Mouse (Mus musculus): ENCODE measurements around the gene Gm20538.

Gm20538 gene

DNA sequence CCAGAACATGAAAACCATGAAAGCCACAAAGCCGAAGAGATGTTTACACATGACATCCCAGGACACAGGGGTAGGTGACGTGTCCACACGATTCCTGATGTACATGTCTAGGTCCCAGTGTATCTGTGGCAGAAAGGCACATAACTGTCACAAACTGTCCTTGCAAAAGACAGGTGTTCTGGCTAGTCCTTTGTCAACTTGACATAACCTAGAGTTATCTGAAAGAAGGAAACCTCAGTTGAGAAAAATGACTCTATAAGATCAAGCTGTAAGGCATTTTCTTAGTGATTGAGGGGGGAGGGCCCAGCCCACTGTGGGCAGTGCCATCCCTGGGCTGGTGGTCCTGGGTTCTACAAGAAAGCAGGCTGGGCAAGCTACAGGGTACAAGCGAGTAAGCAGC, at the start of gene Gm20538:
Gm20538 (minus strand) TSS at position 101 of the 400 bp plus-strand sequence.
- no peak for DNase-seq (ENCODE audit: low spot score in 2 of 2)

DNA sequence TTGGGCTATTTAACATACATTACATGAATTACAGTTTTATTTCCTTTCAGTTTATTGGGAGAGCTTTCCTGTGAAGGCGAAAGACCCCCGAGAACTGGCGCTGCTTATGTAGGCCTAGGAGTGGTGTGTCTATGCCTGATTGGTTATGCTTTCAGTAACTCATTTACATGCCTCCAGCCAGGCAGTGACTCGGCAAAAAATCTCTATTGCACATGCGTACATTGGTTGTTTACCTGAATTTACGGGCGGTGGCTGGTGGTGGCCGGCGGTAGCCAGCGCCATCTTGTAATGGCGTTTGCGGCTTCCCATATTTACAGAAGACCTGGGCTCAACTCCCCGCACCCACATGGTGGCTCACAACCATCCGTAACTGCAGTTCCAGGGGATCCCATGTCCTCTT, 41.5 kb upstream of the Gm20538 start:
- no peak for DNase-seq (ENCODE audit: low spot score in 2 of 2)

DNA sequence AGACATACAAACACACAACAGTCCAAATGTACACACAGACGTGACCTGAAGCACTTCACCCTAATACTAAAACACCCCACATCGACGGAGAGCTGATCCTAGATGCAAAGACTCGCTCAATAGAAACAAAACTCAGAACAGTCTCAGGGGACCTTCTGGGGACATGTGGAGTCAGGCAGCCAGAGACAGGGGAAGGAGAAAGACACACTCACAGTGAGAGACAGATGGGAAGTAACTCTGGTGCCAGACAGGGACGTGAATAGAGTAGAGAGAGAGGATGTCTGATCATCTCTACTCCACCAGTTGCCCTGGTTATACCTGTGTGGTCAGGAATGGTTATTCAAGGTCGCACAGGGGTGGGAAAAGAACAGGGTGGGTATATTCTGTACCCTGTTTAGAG, 39.0 kb upstream of the Gm20538 start:
- no peak for DNase-seq (ENCODE audit: low spot score in 2 of 2)

DNA sequence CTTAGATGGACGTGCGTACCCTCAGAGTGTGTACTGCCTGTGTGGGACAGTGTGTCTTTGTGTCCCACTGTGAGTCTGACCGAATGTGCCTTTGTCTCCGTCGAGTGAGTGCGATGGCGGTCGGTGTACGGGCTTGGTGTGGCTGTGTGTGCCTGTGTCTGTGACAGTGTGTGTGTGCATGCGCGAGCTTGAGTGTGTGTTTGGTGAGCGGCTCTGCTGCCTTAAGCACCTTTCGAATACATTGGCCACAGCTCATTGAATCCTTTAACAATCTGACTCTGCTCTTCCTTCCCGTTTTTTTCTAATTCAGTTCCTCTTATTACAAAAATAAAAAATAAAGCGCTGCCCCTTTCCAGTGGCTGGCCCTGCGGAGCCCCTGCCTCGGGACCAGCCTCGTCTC, 38.4 kb upstream of the Gm20538 start:
- DNase-seq (ENCODE audit: low spot score in 2 of 2) = peak; percentile 37 to 51

DNA sequence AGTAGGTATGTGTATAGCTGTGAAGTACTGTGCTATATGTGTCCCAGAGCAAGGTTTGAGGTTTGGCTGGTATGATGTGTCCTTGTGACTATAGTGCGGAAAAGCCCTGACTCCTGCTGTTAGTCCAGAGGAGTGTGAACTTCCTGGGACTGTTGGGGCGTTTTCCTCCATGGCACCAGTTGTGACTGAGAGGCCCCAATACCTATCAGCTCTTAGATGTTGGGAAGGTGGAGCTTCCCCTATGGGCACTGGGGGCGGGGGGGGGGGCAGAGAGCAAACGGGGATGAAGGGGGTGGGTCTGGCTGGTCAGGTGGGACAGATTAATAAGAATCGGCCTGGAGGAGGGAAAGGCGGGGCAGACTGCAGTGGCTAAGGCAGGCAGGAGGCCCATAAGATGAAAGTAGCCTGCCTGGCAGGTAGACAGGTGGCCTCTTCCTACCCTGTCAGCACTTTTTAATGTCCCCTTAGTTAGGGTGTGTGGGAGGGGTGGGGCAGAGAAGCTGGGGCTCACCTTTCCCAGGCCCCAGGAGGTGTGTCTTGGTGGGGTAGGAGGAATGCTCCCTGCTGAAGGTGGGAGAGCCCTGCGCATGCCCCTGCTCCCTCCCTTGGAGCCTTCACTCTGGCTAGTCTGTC, 37.1 kb upstream of the Gm20538 start:
- no peak for DNase-seq (ENCODE audit: low spot score in 2 of 2)

DNA sequence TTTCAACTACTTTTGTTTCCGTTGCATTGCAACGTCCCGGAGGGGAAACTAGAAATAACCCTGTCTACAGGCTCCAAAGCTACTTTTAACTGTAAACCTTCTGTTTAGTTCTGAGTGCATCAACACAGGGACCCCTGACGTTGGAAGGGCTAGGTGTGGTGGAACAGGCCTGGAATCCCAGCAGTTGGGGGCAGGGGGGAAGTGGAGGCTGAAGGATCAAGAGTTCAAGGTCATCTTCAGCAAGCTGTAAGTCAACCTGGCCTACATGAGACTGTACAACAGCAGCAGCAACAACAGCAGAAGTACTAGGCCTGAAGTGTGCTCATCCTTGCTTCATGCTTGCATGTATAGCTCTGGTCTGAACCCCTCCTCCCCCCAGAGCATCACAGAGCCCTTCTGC, 35.4 kb upstream of the Gm20538 start:
- DNase-seq (ENCODE audit: low spot score in 2 of 2) = no peak

DNA sequence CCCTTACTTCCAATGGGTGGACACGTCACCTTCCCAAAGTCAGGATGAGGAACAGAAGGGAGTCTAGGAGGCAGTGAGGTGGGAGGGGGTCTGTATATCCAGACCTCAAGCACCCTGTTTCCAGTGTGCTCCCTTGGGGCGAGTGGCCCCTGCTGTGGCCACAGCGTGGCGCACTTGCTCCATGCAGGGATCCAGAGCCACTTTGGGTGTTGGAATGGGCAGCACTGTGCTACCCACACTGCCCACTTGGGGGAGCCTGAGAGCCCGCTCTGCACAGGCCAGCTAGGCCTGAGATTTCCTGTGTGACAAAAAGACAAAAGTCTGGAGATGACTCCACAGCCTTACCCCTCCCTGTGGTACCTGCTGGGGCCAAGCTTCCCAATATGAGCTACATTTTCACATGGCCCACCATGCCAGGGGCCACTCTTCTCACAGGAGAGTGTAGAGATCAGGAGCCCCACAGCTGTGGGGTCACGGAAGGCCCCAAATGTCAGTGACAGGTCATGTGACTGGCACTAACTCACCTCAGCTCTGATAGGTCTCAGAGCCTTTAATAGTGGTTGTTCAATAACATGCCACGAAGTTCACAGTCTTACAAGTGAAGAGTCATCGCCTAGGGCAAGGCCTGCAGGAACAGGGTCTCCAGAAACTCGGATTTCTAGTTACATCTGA, 30.1 kb upstream of the Gm20538 start:
- peak; percentile 80 to 81 for DNase-seq (ENCODE audit: low spot score in 2 of 2)

DNA sequence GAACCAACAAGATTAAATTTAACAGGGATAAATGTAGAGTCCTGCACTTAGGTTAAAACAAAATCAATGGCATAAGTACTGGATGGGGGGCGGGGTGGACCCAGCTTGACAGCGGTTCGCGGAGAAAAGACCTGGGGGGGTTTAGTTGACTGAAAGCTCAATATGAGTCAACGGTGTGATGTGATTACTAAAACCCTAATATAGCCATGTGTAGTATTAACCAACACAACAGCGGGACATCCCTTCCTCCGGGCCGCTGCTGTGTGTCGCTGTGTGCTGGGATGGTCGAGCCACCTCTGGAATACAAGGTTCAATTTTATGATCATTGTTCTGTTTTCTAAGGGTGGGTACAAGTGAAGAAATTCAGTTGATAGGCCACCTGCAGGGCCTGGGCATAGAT, 29.5 kb upstream of the Gm20538 start:
- DNase-seq (ENCODE audit: low spot score in 2 of 2) = no peak

DNA sequence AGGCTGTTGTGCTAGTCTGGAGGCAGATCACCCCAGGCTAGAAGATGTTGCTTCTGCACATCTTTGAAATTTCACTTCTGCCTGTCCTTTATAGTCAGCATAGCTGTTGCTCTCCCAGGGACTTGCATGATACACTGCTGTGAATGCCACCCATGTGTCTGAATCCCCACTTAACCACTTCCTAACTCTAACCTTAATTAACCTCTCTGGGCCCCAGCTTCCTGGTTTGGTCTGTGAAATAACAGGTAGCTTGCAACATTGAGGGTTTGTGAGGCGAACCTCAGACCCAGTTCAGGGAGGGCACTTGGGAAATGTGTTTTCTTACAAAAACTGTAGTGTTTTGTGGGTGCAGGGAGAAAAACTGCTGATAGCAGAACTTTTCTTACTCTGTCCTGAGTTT, 25.4 kb upstream of the Gm20538 start:
- peak; percentile 28 to 39 for DNase-seq (ENCODE audit: low spot score in 2 of 2)

DNA sequence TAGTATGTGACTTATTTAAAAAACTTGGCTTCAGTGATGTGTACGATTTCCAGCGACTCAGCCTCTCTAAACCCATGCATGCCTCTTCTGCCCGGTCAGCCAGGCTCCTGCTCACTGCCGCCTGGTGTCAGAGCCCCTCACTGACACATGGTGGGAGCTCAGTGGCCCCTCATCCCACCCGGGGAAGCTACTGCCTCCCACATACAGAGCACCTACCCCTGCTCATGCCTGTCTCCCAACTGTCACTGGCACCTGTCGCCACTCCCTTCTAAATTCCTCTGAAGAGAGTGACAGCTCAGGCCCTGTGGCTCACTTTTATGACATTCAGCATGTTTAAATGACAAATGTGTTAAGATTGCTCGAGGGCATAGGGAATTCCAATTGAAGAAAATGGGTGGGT, 23.6 kb upstream of the Gm20538 start:
- no peak for DNase-seq (ENCODE audit: low spot score in 2 of 2)

DNA sequence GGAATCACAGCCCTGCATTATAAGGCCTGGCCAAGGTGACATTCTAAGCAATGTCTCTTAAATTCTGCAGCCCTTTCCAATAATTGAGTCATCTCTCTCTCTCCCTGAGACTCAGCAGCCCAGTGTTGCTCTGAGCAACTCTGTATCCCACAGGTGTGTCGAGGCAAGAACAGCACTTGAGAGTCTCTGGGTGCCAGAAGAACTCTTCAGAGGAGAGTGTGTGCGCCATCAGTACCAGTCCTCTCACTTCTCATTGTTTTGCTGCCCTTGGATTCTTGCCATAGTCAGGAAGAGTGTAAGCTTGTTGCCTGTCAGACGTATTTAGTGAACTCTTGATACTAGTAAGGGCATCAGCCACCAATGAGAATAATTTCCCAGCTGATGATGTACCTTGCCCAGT, 15.1 kb upstream of the Gm20538 start:
- no peak for DNase-seq (ENCODE audit: low spot score in 2 of 2)

DNA sequence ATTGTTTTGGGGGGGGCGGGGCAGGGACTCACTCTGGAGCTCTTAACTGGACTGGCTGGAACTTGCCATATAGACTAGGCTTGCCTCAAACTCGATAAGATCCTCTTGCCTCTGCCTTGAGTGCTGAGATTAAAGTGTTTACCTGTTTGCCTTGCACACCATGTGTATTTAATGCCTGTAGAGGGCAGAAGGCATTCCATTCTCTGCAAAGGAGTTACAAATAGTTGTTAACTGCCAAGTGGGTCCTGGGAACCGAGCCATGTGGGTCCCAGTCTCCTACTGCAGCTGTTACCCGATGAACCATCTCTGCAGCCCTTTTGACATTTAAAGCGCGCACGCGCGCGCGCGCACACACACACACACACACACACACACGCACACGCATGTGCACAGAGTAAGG, 11.4 kb upstream of the Gm20538 start:
- DNase-seq (ENCODE audit: low spot score in 2 of 2) = no peak

DNA sequence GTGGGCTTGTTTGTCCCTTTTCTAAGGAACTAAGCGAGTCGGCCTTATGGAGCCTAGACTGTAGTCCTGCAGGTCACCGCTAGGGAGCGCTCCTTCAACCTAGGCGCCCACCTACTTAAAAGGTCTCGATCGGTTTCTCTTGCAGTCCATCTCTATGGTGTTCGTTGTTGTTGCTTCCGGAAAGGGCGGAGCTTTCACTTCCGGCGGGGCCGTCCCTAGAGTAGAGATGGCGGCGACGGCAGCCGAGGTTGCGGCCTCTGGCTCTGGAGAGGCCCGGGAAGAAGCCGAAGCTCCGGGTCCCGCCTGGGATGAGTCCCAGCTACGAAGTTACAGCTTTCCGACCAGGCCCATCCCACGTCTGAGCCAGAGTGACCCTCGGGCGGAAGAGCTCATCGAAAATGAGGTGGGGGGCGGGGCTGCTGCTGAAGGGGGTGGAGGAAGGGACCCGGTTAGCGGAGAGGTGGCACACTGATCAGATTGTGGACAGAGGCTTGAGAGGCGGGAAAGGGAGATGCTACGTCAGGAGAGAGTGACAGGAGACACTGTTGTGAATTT, 10.1 kb upstream of the Gm20538 start, which contains the start of gene Hif1an:
Hif1an (plus strand) TSS at position 199 of the 555 bp plus-strand sequence.
- DNase-seq (ENCODE audit: low spot score in 2 of 2) = peak; percentile 93 to 96

DNA sequence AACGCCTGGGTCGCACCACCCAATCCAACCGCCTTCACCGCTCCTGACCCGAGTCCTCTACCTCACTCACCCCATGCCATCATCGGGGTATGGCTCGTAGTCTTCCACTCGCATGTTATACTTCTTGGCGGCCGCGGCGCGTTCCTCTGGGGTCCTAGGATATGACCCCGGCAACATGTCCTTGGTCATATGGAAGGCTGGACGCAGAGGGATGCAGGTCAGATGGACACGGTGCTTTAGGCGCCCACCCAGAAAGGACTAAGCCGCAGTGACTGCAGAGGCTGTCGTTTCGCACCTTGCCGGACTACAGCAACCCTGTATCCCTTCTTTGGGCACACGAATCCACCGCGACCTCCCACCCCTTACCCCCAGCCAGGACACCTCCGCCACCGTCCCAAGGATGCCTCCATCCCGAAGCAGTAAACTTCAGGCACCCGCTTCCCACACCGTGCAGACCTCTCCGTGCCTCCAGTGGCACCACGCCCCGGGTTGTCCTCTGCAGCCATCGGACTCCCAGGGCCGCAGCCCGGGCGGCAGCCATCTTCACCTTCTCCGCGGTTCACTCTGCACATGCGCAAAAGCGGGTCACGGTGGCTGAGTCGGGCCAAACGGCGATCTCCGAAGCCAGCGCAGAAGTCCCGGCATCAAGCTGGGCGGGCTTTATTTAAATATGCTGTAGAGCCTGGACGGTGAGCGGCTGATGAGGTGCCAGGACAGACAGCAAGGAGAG, 2.4 kb upstream of the Gm20538 start, which contains the start of gene Ndufb8:
Ndufb8 (minus strand) TSS at position 580 of the 730 bp plus-strand sequence.
- peak; percentile 93 for DNase-seq (ENCODE audit: low spot score in 2 of 2)

DNA sequence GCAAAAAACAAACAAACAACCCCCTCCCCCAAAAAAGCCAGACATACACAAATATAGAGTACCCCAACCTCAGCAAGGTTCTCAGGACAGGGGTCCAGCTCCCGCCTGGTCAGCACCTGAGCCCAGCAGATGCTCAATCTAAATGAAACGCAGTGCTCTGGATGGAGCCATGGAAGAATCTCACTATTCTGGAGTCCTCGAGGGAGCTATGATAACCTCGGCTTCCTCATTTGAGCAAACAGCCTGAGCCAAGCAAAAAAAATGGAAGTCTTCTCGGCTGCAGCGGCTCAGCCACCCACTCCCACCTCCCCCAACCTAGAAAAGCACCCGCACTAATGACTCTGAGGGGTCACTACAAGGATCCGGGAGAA, 1.8 kb upstream of the Gm20538 start:
- DNase-seq (ENCODE audit: low spot score in 2 of 2) = peak in 1 of 2 experiments; percentile 20

DNA sequence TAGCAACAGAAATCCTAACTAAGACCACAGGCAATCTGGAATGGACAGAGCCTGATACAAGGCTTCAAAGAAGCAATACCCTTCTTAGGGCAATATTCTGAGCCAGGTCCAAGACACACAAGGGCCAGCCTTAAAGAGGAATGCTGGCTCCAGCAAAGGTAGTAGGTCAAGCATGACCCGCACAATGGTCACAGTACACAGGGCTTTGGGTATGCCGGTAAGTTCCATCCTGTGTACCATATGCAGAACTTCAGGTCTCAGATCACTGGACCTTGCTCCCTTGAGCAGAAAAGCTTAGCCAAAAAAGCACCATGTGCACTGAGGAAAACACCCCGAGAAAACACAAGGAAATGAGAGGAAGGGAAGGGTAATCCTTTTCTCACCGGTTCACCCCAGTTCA, 655 bp upstream of the Gm20538 start:
- no peak for DNase-seq (ENCODE audit: low spot score in 2 of 2)

DNA sequence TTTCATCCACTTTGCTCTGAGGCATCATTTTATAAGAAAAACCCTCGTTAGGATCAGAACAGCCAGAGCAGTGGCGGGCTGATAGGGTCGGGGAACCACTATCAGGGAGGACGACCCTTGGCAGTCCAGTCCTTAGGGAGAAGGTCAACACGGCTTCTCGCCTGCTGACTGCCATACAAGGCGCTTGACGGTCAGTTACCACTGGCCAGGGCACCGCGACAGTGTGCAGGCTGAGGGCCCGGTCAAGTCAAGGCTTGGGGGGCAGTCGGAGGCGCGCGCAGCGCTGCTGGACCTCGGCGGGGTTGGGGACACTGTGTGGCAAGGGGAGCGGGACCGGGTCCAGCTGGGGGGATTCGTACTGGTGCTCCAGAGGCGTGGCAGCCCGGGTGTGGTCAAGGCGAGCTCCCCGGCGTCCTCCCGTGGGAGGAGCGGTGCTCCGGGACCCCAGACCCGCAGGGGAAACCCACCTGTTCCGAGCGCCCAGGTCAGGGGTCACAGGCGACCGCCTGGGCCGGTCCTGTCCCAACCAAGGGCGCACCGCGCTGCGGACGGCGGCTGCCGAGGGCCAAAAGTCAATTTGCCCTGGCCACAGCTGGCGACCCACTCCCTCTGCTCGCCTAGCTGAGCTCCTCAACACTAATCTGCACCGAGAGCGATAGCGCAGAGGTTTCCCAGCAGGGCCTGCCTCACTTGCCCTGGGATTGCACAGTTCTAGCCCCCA, 7.2 kb downstream of the Gm20538 start, which contains the start of gene Sec31b:
Sec31b (minus strand) TSS at position 544 of the 721 bp plus-strand sequence.
- peak in 1 of 2 experiments; percentile 3 for DNase-seq (ENCODE audit: low spot score in 2 of 2)

DNA sequence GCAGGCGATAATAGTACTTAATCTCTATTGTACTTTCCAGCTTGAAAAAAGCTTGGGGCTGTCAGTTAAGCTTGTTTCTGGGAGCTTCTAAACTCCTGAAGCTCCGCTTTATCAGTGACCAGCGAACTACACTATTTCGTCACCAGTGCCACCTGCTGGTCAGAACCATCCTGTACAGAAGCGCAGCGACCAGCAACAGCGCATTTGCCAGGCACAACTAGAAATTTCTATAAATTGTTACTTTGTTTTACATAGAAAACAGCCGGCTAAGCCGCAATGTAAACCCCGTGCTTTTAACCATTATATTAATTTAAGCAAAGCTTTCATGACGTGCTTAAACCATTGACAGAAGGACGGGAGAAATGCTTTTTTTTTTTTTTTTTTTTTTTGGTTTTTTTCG, 7.9 kb downstream of the Gm20538 start:
- peak; percentile 47 to 63 for DNase-seq (ENCODE audit: low spot score in 2 of 2)

DNA sequence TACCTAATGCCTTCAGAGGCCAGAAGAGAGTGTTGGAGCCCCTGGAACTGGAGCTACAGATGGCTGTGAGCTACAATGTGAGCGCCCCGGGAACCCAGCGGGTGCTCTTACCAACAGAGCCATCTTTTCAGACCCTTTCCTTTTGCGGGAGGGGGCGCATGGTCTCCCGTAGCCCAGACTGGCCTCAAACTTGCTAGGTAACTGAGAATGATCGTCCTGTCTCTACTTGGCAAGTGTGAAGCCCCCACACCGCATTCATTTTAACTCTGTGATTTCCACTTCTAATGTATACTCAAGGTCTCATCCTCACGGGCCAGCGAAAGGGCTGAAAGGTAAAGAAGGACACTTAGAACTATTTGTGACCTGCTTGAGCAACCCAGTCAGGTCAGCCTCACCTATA, 8.3 kb downstream of the Gm20538 start:
- DNase-seq (ENCODE audit: low spot score in 2 of 2) = no peak

DNA sequence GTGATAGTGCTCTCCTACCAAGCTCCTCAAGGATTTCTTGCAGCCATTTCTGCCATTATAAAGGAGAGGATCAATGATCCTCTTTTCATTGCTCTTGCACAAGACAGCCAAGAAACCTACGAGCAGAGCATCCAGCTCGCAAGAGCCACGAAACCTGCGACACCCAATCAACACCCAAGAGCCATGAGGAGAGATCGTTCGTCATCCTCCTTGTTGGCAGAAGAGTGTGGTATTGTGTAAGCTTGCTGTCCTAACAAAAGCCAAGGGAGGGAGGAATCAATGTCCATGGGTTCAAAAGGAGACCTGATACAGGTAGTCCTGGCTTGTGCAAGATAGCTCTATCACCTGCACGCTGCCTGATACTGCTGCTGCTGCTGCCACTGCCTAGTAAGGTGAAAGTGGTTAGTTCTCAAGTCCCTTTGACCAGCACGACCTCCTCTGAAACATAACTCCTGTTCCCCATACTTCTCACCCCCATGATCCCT, 9.9 kb downstream of the Gm20538 start:
- no peak for DNase-seq (ENCODE audit: low spot score in 2 of 2)

DNA sequence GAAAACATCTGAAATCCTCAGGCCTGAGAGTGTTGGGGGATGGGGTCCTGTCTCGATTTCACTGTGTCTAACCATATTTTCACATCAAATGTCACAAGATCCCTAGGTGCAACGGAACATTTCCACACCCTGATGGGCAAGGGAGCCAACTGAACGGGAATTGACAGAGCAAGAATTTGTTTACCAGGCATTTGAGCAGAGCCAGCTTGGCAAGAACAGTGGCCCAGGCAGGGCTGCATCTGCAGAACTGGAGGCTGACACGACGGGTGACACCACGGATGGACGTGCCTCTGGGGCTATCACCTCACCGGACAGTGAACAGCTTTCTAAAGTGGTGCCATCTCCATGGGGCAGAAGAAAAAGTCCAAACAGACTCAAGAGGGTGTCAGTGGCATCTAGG, 15.2 kb downstream of the Gm20538 start:
- DNase-seq (ENCODE audit: low spot score in 2 of 2) = no peak

DNA sequence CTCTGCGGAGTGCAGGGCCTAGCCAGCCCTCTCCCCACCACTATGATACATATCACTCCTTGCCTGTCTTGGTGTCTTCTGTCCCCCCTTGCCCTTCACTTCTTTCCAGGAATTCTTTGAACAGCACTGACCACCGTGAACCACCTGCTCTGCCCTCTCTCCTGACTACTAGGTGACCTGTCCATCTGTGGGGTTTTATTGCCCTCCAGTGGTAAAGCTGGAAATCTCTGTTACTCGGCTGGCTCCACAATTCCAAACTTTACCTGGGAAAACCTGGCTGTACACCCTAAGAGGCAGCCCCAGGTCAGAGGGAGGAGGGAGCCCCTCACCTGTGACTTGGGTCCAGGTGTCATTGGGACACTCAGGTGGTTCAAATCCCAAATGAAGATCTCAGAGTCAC, 17.3 kb downstream of the Gm20538 start:
- no peak for DNase-seq (ENCODE audit: low spot score in 2 of 2)
